Mouse (Mus musculus): ENCODE measurements at regions not wholly inside any gene's neighbourhood (a gene's known extent, or its start where the extent isn't known, plus 50 kb on each side); places are given as distances from the start of the nearest gene placed in this dataset.

GRCm38 (mm10) chr5:64610562-64611405, 192.4 kb upstream of the Klf3 start:
- Histone ChIP-seq H3K4me1 (ENCODE audit: control insufficient read depth in 2 of 2, insufficient read depth in 2 of 2, low read length in 2 of 2) (peaks cover 11 to 17% of the 10 kb centered on the region in 2 experiments), H3K4me2 (ENCODE audit: low read length) (peak overlapping the region; percentile 36; the same call in 1 of the 2 replicates), H3K9me3 (ENCODE audit: control insufficient read depth, low read length) (no peaks in the 10 kb centered on the region), H3K36me3 (ENCODE audit: control insufficient read depth, insufficient read depth, low read length) (no peaks in the 10 kb centered on the region), H3K4me3 (ENCODE audit: control insufficient read depth in 1 of 2, insufficient read depth in 1 of 2, low read depth in 1 of 2, low read length in 2 of 2) (no peak overlapping the region), H3K9ac (ENCODE audit: low read length) (peak overlapping the region; percentile 46; the same call in 1 of the 2 replicates), H3K27me3 (ENCODE audit: control insufficient read depth, insufficient read depth, low read length) (no peaks in the 10 kb centered on the region), H3K27ac (replicated peaks in 1 of 2; ENCODE audit: control insufficient read depth in 1 of 2, insufficient read depth in 1 of 2, low read depth in 2 of 2, low read length in 2 of 2) (peak overlapping the region; percentile 77 to 83)
- ATAC-seq (ENCODE audit: insufficient number of reproducible peaks, insufficient read depth, low FRiP score, low read depth), result peak; percentile 92
- 18% methylated on average over 12 of the region's 13 CpGs for WGBS

GRCm38 (mm10) chr5:64612017-64612416, 191.2 kb upstream of the Klf3 start:
- Histone ChIP-seq H3K9me3 (ENCODE audit: control insufficient read depth, low read length) (no peaks in the 10 kb centered on the region), H3K36me3 (ENCODE audit: control insufficient read depth, insufficient read depth, low read length) (no peaks in the 10 kb centered on the region), H3K9ac (ENCODE audit: low read length) (no peak overlapping the region), H3K27me3 (ENCODE audit: control insufficient read depth, insufficient read depth, low read length) (no peaks in the 10 kb centered on the region), H3K27ac (replicated peaks in 1 of 2; ENCODE audit: control insufficient read depth in 1 of 2, insufficient read depth in 1 of 2, low read depth in 2 of 2, low read length in 2 of 2) (no peak overlapping the region), H3K4me2 (ENCODE audit: low read length) (no peak overlapping the region), H3K4me3 (ENCODE audit: control insufficient read depth in 1 of 2, insufficient read depth in 1 of 2, low read depth in 1 of 2, low read length in 2 of 2) (no peak overlapping the region), H3K4me1 (ENCODE audit: control insufficient read depth in 2 of 2, insufficient read depth in 2 of 2, low read length in 2 of 2) (peaks cover 11 to 17% of the 10 kb centered on the region in 2 experiments)
- 90% methylated on average over 7 of the region's 7 CpGs for WGBS
- no peak for ATAC-seq (ENCODE audit: insufficient number of reproducible peaks, insufficient read depth, low FRiP score, low read depth)

GRCm38 (mm10) chr5:64613696-64614095, 189.5 kb upstream of the Klf3 start:
- Histone ChIP-seq H3K4me2 (ENCODE audit: low read length) (no peak overlapping the region), H3K9me3 (ENCODE audit: control insufficient read depth, low read length) (no peaks in the 10 kb centered on the region), H3K36me3 (ENCODE audit: control insufficient read depth, insufficient read depth, low read length) (no peaks in the 10 kb centered on the region), H3K27me3 (ENCODE audit: control insufficient read depth, insufficient read depth, low read length) (no peaks in the 10 kb centered on the region), H3K4me3 (ENCODE audit: control insufficient read depth in 1 of 2, insufficient read depth in 1 of 2, low read depth in 1 of 2, low read length in 2 of 2) (no peak overlapping the region), H3K4me1 (ENCODE audit: control insufficient read depth in 2 of 2, insufficient read depth in 2 of 2, low read length in 2 of 2) (peaks cover 11 to 17% of the 10 kb centered on the region in 2 experiments), H3K9ac (ENCODE audit: low read length) (no peak overlapping the region), H3K27ac (replicated peaks in 1 of 2; ENCODE audit: control insufficient read depth in 1 of 2, insufficient read depth in 1 of 2, low read depth in 2 of 2, low read length in 2 of 2) (no peak overlapping the region)
- 91% methylated on average over 3 of the region's 3 CpGs for WGBS
- no peak for ATAC-seq (ENCODE audit: insufficient number of reproducible peaks, insufficient read depth, low FRiP score, low read depth)

GRCm38 (mm10) chr5:64618126-64618525, 185.1 kb upstream of the Klf3 start:
- no peak overlapping the region for H3K9ac ChIP-seq (ENCODE audit: low read length)
- 80% methylated on average over 5 of the region's 5 CpGs for WGBS

GRCm38 (mm10) chr5:64619752-64620151, 183.4 kb upstream of the Klf3 start:
- H3K4me1 ChIP-seq (ENCODE audit: control insufficient read depth in 2 of 2, insufficient read depth in 2 of 2, low read length in 2 of 2), result no peaks in the 10 kb centered on the region
- no peak for ATAC-seq (ENCODE audit: insufficient number of reproducible peaks, insufficient read depth, low FRiP score, low read depth)
- H3K27me3 ChIP-seq (ENCODE audit: control insufficient read depth, insufficient read depth, low read length), result no peaks in the 10 kb centered on the region
- no peak overlapping the region for H3K4me3 ChIP-seq (ENCODE audit: control insufficient read depth in 1 of 2, insufficient read depth in 1 of 2, low read depth in 1 of 2, low read length in 2 of 2)
- H3K9me3 ChIP-seq (ENCODE audit: control insufficient read depth, low read length), result no peaks in the 10 kb centered on the region
- 83% methylated on average over 5 of the region's 5 CpGs for WGBS
- no peaks in the 10 kb centered on the region for H3K36me3 ChIP-seq (ENCODE audit: control insufficient read depth, insufficient read depth, low read length)
- no peak overlapping the region for H3K4me2 ChIP-seq (ENCODE audit: low read length)
- H3K27ac ChIP-seq (replicated peaks in 1 of 2; ENCODE audit: control insufficient read depth in 1 of 2, insufficient read depth in 1 of 2, low read depth in 2 of 2, low read length in 2 of 2), result no peak overlapping the region
- H3K9ac ChIP-seq (ENCODE audit: low read length), result no peak overlapping the region

More at GRCm38 (mm10) chr5:64618126-64618525, 185.1 kb upstream of the Klf3 start:
- no peaks in the 10 kb centered on the region for H3K4me1 ChIP-seq (ENCODE audit: control insufficient read depth in 2 of 2, insufficient read depth in 2 of 2, low read length in 2 of 2)
- H3K9me3 ChIP-seq (ENCODE audit: control insufficient read depth, low read length), result no peaks in the 10 kb centered on the region
- ATAC-seq (ENCODE audit: insufficient number of reproducible peaks, insufficient read depth, low FRiP score, low read depth), result no peak
- H3K27ac ChIP-seq (replicated peaks in 1 of 2; ENCODE audit: control insufficient read depth in 1 of 2, insufficient read depth in 1 of 2, low read depth in 2 of 2, low read length in 2 of 2), result no peak overlapping the region
- no peaks in the 10 kb centered on the region for H3K36me3 ChIP-seq (ENCODE audit: control insufficient read depth, insufficient read depth, low read length)
- H3K4me2 ChIP-seq (ENCODE audit: low read length), result no peak overlapping the region
- H3K27me3 ChIP-seq (ENCODE audit: control insufficient read depth, insufficient read depth, low read length), result no peaks in the 10 kb centered on the region
- H3K4me3 ChIP-seq (ENCODE audit: control insufficient read depth in 1 of 2, insufficient read depth in 1 of 2, low read depth in 1 of 2, low read length in 2 of 2), result no peak overlapping the region

GRCm38 (mm10) chr5:64620726-64621125, 182.5 kb upstream of the Klf3 start:
- Histone ChIP-seq H3K27me3 (ENCODE audit: control insufficient read depth, insufficient read depth, low read length) (no peaks in the 10 kb centered on the region), H3K4me2 (ENCODE audit: low read length) (no peak overlapping the region), H3K4me3 (ENCODE audit: control insufficient read depth in 1 of 2, insufficient read depth in 1 of 2, low read depth in 1 of 2, low read length in 2 of 2) (no peak overlapping the region), H3K9me3 (ENCODE audit: control insufficient read depth, low read length) (no peaks in the 10 kb centered on the region), H3K9ac (ENCODE audit: low read length) (no peak overlapping the region), H3K4me1 (ENCODE audit: control insufficient read depth in 2 of 2, insufficient read depth in 2 of 2, low read length in 2 of 2) (no peaks in the 10 kb centered on the region), H3K36me3 (ENCODE audit: control insufficient read depth, insufficient read depth, low read length) (no peaks in the 10 kb centered on the region), H3K27ac (replicated peaks in 1 of 2; ENCODE audit: control insufficient read depth in 1 of 2, insufficient read depth in 1 of 2, low read depth in 2 of 2, low read length in 2 of 2) (no peak overlapping the region)
- 82% methylated on average over 5 of the region's 5 CpGs for WGBS
- ATAC-seq (ENCODE audit: insufficient number of reproducible peaks, insufficient read depth, low FRiP score, low read depth), result no peak

- no peaks in the 10 kb centered on the region for H3K9me3 ChIP-seq (ENCODE audit: control insufficient read depth, low read length)
- no peaks in the 10 kb centered on the region for H3K36me3 ChIP-seq (ENCODE audit: control insufficient read depth, insufficient read depth, low read length)
- H3K4me2 ChIP-seq (ENCODE audit: low read length), result no peak overlapping the region
- no peaks in the 10 kb centered on the region for H3K27me3 ChIP-seq (ENCODE audit: control insufficient read depth, insufficient read depth, low read length)
- no peak overlapping the region for H3K9ac ChIP-seq (ENCODE audit: low read length)
- H3K4me1 ChIP-seq (ENCODE audit: control insufficient read depth in 2 of 2, insufficient read depth in 2 of 2, low read length in 2 of 2), result peaks cover 3% of the 10 kb centered on the region in 2 experiments; a peak in 3 of 4 replicates
- no peak for ATAC-seq (ENCODE audit: insufficient number of reproducible peaks, insufficient read depth, low FRiP score, low read depth)
- WGBS, result 93% methylated on average over 1 of the region's 1 CpGs
- no peak overlapping the region for H3K27ac ChIP-seq (replicated peaks in 1 of 2; ENCODE audit: control insufficient read depth in 1 of 2, insufficient read depth in 1 of 2, low read depth in 2 of 2, low read length in 2 of 2)
- H3K4me3 ChIP-seq (ENCODE audit: control insufficient read depth in 1 of 2, insufficient read depth in 1 of 2, low read depth in 1 of 2, low read length in 2 of 2), result no peak overlapping the region
These were observed 181.8 kb upstream of the Klf3 start for GRCm38 (mm10) chr5:64621386-64621785.
